Mouse (Mus musculus) gastrocnemius, postnatal 25 days (tissue): ENCODE data around the gene Spice1. TPM values are rescaled to one million over a fixed set of nuclear protein-coding genes. Genes with fewer than 3 reads are reported as not detected.

Source experiments
- DNase-seq: peaks from one replicate; pipeline ENCODE4 v3.0.0; 2022
- long read RNA-seq, 2 experiments: library from polyadenylated mRNA; stranded (forward); transcript quantifications; one replicate each; pipeline ENCODE4 v2.0.0; 2021
- total RNA-seq, 2 experiments: library from RNA; stranded (reverse); gene quantifications; 1 replicate in 1 of 2; 2 replicates in 1 of 2; pipeline ENCODE4 v1.2.3; 2021

Gene Spice1
- 1 to 10 TPM; 4.4 to 4.9 TPM for total RNA-seq
- long read RNA-seq, experiment 1, partial matches to known transcripts: 4 of 5 reads
- long read RNA-seq, experiment 1, other reads (novel, unspliced or antisense): 0 of 5 reads
- long read RNA-seq, experiment 2, partial matches to known transcripts: 4 of 8 reads
- long read RNA-seq, experiment 2, other reads (novel, unspliced or antisense): 2 of 8 reads

GRCm38 (mm10) chr16:44347071-44347901 is at the start of gene Spice1:
Spice1 (plus strand) TSS chr16:44347121.
- DNase-seq: peak; percentile 93

DNA sequence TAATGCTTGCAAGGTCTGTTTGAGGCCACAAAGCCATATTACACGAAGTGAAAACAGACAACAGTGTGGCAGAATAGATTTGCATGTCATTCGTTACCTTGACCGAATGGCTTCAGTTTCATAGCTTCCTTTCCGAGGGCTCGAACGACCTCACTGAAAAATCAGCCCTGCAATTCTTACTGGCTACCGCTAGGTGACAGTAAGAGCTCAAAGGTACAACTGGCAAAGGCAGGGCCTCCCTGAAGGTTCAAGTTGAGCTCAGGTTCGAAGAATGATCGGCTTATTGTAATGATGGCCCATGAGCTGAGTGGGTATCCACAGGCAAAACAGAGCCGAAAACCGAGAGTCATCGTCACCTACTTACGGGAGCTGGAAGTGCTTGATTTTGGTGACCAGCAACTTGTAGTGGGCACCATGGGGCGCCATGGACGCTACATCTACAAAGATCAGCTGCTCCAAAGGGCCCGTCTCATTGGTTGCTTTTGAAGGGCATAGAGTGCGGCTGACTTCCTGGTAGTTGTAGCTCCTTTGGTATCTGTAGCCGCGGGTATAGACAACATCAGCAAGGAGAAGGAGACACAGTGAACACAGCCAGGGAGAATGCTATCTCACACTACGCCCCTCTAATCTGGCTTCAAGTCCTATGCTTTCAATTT is 47.4 kb upstream of the Spice1 start:
- DNase-seq: no peak

DNA sequence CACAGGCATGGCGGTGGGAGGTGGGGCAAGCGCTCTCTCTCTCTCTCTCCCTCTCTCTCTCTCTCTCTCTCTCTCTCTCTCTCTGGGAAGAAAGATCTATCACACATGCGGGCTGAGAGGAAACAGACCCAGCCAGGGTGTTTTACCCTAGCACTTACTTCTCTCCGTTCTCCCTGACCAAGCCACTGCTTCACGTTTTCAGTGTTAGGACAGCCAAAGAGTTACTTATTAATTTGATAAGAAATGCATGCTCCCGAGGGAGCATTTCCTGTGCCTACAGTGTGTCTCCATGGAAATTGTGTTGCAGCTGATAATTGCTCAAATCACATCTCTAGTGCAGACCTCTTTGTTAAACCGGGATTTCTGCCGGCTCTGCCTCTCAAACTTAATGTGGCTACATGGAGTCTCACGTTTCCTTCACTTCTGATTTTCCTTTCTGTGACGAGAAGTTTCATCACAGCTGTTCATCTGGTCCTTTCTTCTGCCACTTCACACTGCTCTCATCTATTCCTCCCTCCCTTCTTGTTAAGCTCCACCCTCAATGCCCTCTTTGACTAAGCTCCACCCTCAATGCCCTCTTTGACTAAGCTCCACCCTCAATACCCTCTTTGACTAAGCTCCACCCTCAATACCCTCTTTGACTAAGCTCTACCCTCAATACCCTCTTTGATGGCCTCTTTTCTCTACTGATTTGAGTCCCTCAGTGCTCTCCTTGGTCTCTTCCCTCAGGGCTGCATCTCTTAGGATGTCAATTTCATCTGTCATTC is 44.6 kb upstream of the Spice1 start:
- DNase-seq: no peak

- DNase-seq: no peak
These were observed 43.1 kb upstream of the Spice1 start for GRCm38 (mm10) chr16:44303822-44304221.

DNA sequence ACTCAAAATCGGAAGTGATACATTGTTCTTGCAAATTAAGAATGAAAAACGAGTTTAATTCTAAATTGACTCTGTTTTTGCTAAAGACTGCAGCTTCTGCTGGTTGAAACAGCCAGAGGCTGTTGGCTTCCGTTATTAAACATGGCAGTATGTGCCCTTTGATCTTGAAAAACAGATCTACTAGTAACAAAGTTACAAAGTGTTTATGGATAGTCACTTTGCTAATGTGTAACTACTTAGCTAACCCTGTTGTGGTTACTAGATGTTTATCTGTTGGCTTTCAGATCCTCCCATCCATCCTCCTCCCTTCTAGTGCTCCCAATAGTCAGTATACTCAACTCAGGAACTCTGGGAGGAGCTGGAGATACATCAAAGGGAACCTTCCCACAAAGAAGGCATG is 41.3 kb upstream of the Spice1 start:
- no peak for DNase-seq

DNA sequence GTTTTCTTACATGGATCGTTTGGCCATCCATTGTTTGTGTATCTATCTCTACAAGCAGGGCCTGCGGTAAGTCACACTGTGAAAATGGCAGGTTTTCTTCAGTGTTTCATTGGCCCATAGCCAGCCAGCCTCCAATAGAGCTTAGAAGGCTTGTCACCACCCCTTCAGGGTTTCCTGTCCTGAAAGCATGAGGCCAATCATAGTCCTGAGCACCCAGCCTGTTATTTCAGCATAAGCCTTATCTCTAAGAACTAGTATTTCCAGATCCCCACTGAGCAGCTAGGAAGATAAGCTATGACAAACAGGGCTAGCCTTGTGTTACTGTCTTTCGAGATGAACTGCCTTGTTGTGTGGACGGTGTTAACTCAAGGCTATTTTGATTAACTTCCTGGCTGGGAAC is 33.5 kb upstream of the Spice1 start:
- no peak for DNase-seq

DNA sequence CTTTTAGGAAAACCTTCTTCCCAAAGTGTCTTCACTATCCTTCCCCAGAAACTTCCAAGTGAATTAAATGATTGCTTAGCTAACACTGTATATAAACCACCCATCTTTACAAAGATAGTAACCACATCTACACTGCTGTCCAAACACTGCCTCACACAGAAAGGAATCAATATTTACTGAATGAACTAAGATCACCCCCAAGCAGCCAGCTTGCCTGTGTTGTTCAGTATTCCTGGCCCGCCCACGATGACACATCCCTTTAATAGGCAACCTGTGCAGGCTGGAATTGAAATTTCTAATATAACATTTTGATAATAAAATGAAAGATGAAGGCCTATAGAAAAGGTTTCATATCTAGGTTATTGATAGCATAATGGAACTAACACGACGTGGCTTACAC is 30.6 kb upstream of the Spice1 start:
- DNase-seq: no peak

GRCm38 (mm10) chr16:44320232-44320631 is 26.7 kb upstream of the Spice1 start:
- DNase-seq: no peak

DNA sequence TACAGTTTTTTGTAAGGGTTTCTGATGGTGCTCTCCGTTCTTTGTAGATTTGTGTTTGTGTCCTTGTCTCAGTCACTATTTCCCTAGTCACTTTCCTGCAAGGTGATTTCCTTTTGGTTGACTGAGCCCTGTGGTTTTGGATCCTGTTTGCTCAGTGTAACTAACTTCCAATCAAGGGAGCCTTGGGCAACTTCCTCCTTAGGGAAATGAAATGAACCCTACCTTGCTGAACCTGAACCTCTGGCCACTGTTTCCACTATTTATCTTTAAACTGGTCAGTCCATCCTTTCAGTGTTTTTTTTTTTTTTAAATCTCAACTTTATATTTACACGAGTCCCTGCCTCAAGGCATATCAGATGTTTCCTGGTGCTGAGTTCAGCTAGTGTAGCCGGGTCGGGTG is 18.3 kb upstream of the Spice1 start:
- no peak for DNase-seq

DNA sequence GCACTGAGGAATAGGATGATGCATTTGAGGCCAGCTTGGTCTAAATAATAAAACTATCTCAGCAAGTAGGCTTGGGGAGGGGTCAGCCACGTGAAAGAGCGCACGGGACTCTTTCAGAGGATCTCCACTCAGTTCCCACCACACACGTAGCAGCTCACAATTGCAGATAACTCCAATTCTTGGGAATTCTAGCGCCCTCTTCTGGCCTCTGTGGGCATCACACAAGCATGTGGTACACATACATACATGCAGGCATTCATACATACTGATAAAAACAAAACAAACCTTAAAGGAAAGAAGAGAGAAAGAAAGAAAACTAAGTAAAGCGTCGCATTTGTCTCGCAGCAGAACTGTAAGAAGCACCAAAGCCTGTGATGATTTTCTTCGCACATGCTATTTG is 16.3 kb upstream of the Spice1 start:
- no peak for DNase-seq

GRCm38 (mm10) chr16:44331154-44331553 is 15.8 kb upstream of the Spice1 start:
- DNase-seq: no peak

- DNase-seq: no peak
These were observed 15.3 kb upstream of the Spice1 start for GRCm38 (mm10) chr16:44331671-44331994.

DNA sequence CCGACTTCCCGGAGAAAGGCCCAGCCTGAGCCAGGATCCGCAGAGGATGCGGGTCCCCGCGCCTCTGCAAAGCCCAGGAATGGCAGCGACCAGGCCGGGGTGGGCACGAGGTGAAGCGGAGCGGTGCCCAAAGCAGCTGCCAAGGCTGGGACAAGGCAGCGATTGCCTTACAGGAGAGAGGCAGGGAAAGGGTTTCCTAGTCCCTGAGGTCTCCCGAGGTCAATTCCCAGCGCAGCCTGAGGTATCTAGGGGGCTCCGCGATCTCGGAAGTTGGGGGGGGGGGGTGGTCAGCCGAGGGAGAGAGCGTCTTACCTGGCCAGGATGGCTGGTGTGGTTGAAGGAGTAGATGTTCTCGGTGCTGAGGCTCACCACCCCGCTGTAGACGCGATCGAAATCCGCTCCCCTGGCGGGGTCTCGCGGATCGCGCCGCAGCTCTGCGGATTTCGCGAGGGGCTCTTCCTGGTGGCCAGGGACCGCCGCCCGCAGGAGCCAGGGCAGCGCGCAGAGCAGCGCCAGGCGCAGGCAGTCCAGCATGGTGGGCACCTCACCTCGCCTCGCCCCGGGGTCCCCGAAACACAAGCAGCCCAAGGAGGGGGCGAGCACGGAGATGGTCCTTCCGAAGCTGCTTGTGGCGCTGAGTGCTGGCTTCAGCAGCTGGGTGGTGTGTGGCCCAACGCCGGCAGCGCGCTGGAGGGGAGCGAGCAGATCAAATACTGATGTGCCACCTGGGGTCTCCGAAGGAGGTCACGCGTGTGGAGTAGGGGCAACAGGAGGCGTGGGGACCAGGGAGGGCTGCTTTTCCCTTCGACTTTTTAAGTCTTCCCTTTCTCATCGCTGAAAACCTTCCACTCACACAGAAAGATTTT is 14.7 kb upstream of the Spice1 start:
- no peak for DNase-seq

- no peak for DNase-seq
These were observed 14.0 kb upstream of the Spice1 start, which contains the start of gene Sidt1 for GRCm38 (mm10) chr16:44332861-44333284. Sidt1 (minus strand) TSS chr16:44333196.

- no peak for DNase-seq
These were observed 9.4 kb upstream of the Spice1 start for GRCm38 (mm10) chr16:44337541-44337940.

GRCm38 (mm10) chr16:44349801-44350397 is 3.0 kb downstream of the Spice1 start:
- DNase-seq: no peak

DNA sequence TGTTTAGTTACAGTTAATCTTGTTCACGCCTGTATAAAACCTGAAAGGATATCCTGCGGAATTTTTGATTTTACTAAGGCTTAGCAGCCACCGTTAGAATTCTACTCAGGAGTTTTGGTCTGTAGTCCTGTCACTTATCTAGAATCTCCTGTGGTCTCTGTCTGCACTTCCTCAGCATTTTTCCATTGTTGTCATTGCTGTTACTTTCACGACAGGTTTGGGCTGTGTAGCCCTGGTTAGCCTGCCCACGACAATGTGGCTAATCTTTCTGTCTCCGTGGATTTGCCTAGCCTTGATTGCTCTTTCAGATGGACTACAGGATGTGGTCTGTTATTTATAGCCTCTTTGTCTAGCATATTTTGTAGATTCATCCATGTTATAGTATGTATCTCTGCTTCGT is 9.4 kb downstream of the Spice1 start:
- no peak for DNase-seq

- peak; percentile 54 for DNase-seq
These were observed 10.8 kb downstream of the Spice1 start for GRCm38 (mm10) chr16:44357571-44358268.

DNA sequence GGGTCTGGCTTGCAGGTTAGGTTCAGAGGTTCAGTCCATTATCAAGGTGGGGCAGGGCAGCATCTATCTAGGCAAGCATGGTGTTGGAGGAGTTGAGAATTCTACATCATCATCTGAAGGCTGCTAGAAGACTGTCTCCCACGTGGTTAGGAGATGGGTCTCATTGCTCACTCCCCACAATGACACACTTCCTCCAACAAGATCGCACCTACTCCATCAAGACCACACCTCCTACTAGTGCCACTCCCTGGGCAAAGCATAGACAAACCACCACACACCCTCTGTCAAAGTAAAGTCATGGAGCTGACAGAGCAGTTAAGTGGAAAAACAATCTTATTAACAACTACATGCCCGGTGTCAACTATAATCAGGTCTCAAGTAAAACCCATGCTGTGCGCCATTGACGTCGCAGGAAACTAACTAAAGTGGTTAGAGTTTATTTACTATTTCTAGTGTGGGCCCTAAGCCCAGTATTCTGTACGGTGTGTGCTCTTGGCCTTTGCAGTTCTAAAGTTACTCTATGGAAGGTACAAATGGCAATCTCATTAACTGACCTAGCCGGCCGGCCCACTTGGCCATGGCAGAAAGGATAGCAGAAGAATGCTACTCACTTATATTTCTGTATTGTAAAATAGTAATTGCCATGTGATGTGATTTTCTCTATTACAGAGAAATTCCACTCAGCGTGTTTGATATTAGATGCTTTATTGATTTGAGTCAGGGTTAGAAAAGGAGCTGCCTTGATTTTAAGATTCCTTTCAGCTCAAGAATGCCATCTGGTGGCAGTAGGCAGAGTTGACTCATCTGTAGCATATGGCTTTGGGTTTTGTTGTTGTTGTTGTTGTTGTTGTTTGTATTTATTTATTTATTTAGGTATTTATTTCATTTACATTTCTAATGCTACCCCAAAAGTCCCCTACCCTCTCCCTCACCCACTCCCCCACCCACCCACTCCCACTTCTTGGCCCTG is 15.3 kb downstream of the Spice1 start:
- DNase-seq: no peak
